Mouse (Mus musculus) midbrain, embryonic 10.5 days (tissue): ENCODE data around the gene Golga4. TPM values are rescaled to one million over a fixed set of nuclear protein-coding genes. Genes with fewer than 3 reads are reported as not detected.

Source experiments
- DNase-seq: peaks from one replicate; pipeline ENCODE4 v3.0.0-alpha.2; 2017; ENCODE audit warnings: low spot score
- H3K27ac ChIP-seq: fragments of 300-500 bp; sonication (generic); replicated peaks from 2 replicates; pipeline ENCODE4 v1.5.1; 2016; ENCODE audit warnings: mild to moderate bottlenecking
- H3K27me3 ChIP-seq: fragments of 300-500 bp; sonication (generic); 2 replicates; pipeline ENCODE4 v1.6.1; 2016; ENCODE audit warnings: low read depth, mild to moderate bottlenecking; ENCODE audit not compliant: poor library complexity, severe bottlenecking
- H3K36me3 ChIP-seq: fragments of 300-500 bp; sonication (generic); 2 replicates; pipeline ENCODE4 v1.6.1; 2016; ENCODE audit warnings: mild to moderate bottlenecking, moderate library complexity
- H3K4me1 ChIP-seq: fragments of 300-500 bp; sonication (generic); 2 replicates; pipeline ENCODE4 v1.6.1; 2016
- H3K4me3 ChIP-seq: fragments of 300-500 bp; sonication (generic); 2 replicates; pipeline ENCODE4 v1.5.1; 2016; ENCODE audit warnings: mild to moderate bottlenecking, moderate library complexity
- H3K9me3 ChIP-seq: fragments of 300-500 bp; sonication (generic); replicated peaks from 2 replicates; pipeline ENCODE4 v1.6.1; 2016; ENCODE audit warnings: mild to moderate bottlenecking
- WGBS: fragments of 180-500 bp; shearing (Covaris S2); methylation state at CpG from one replicate; pipeline ENCODE4 v1.1.7; 2016; 5-methylcytosine and 5-hydroxymethylcytosine counted together
- polyA plus RNA-seq: library from polyadenylated mRNA; unstranded; fragments of >200 nt; fragmentation: Nextera tagmentation; extraction: Ambion mirVana; gene quantifications from 2 replicates; pipeline ENCODE4 v1.2.1, GENCODE M21; 2016

The Golga4 gene
- polyA plus RNA-seq, 1 experiment from 2014 or later, result 39.2 TPM

DNA sequence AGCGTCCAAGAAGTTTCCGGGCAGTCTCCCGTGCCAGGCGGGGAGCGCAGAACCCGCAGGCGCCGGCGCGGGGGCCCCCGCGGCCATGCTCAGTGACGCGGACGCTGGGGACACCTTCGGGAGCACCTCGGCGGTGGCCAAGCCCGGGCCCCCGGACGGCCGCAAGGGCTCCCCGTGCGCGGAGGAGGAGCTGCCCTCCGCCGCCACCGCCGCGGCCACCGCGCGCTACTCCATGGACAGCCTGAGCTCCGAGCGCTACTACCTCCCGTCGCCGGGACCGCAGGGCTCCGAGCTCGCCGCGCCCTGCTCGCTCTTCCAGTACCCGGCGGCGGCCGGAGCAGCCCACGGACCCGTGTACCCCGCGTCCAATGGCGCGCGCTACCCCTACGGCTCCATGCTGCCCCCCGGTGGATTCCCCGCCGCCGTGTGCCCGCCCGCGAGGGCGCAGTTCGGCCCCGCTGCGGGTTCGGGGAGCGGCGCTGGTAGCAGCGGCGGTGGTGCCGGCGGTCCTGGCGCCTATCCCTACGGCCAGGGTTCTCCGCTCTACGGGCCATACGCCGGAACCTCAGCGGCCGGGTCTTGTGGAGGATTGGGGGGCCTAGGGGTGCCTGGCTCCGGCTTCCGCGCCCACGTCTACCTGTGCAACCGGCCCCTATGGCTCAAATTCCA, 27.1 kb upstream of the Golga4 start:
- Histone ChIP-seq H3K27ac (no peak overlapping the region), H3K36me3 (no peaks in the 10 kb centered on the region), H3K9me3 (no peaks in the 10 kb centered on the region), H3K4me1 (peaks cover 34% of the 10 kb centered on the region), H3K27me3 (peaks cover 100% of the 10 kb centered on the region), H3K4me3 (peak overlapping the region; percentile 48)
- peak; percentile 58 for DNase-seq
- WGBS, result under 1% methylated on average over 87 of the region's 87 CpGs

DNA sequence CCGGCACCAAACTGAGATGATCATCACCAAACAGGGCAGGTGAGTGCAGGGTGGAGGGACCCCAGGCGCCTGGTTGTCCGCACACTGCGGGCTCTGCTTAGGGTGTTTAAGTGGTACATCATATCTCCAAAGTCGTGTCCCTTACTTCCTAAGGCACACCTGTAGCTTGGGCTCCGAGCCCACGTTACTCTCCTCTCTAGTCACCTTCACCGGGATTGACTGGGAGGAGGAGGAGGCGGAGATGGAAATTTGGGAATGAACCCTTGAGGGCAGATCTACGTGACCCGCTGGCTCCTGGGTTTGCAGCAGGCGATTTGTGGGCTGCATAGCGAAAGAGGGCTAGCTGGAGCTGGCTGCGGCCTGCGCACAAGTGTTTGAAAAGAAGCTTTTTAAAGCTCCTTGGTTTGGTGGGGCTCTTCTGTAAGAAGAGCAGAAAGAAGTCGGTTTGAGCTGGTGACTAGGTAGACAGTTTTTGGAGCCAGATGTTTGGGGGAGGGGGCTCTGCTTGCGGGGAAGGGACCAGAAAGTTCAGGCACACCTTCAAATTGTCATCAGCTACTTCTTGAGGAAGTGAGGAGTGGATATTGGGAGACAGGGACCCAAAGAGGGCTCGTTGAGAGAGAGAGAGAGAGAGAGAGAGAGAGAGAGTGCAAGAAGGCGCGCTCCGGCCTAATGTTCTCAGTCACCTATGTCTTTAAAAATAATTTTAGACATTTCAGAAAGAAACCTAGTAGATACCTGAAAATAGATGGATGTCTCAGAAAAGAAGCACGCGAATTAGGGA, 26.4 kb upstream of the Golga4 start:
- H3K4me3 ChIP-seq, result peak overlapping the region; percentile 48
- H3K27me3 ChIP-seq, result peaks cover 100% of the 10 kb centered on the region
- WGBS, result 2% methylated on average over 23 of the region's 23 CpGs
- no peak overlapping the region for H3K27ac ChIP-seq
- peak; percentile 41 for DNase-seq
- H3K36me3 ChIP-seq, result no peaks in the 10 kb centered on the region
- H3K9me3 ChIP-seq, result no peaks in the 10 kb centered on the region
- H3K4me1 ChIP-seq, result peaks cover 34% of the 10 kb centered on the region

GRCm38 (mm10) chr9:118480292-118480690, 25.8 kb upstream of the Golga4 start:
- DNase-seq, result no peak
- Histone ChIP-seq H3K27me3 (peaks cover 100% of the 10 kb centered on the region), H3K27ac (no peak overlapping the region), H3K36me3 (no peaks in the 10 kb centered on the region), H3K9me3 (no peaks in the 10 kb centered on the region), H3K4me3 (no peak overlapping the region), H3K4me1 (peaks cover 34% of the 10 kb centered on the region)
- 4% methylated on average over 14 of the region's 14 CpGs for WGBS

DNA sequence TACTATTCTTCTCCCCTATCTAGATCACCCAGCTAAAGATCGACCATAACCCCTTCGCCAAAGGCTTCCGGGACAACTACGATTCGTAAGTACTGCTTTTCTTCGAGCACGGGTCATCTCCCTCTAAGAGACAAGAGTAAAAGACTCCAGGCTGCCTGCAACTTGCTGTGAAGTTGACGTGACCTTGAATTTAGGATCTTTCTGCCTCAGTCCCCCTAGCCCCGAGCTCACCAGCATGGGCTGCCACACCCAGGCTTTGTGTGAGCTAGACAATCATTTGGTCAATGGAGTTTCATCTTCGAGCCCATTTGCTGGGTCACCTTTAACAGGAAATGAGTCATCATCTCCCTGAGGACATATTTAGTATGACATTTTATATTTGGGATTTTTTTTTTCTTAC, 23.9 kb upstream of the Golga4 start:
- H3K36me3 ChIP-seq, result no peaks in the 10 kb centered on the region
- WGBS, result 76% methylated on average over 10 of the region's 10 CpGs
- H3K9me3 ChIP-seq, result no peaks in the 10 kb centered on the region
- H3K27me3 ChIP-seq, result peaks cover 100% of the 10 kb centered on the region
- DNase-seq, result no peak
- H3K27ac ChIP-seq, result no peak overlapping the region
- peaks cover 37% of the 10 kb centered on the region for H3K4me1 ChIP-seq
- H3K4me3 ChIP-seq, result no peak overlapping the region

DNA sequence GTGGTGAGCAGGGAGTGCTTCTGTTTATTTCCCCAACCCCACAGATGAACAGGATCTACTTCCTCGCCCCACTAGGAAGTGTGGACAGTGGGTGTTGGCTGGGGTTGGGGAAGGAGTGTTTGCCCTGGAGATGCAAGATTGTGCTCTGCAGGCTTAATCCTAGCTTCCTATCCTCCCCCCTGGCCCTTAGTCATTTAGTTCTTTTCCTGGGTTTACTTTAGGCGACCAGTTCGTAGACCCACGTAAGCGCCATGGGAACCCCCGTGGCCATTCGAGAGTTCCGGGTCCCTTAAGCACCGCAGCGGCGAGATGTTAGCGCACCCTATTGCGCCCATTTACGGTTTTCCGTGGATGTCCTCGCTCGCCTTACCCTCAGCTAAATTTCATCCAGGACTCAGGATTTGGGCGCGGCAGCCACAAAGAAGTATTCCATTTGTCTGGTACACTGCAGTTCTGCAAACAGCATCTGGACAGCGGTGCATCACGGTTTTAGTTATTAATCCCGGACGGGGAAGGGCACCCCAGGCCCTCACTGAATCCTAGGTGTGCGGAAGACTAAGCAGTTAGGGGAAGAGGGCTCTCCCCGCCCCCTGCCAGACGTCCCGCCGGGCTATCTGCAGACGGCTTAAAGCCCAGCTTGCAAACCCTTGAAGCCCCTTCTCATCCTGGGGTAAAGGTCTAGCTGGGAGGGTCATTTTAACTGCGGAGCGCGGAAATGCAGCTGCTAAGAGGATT, 19.5 kb upstream of the Golga4 start:
- Histone ChIP-seq H3K36me3 (no peaks in the 10 kb centered on the region), H3K9me3 (no peaks in the 10 kb centered on the region), H3K4me1 (peaks cover 39% of the 10 kb centered on the region), H3K27ac (no peak overlapping the region), H3K27me3 (peaks cover 97% of the 10 kb centered on the region), H3K4me3 (peak overlapping the region; percentile 47)
- peak; percentile 62 for DNase-seq
- WGBS, result under 1% methylated on average over 32 of the region's 32 CpGs

GRCm38 (mm10) chr9:118487096-118487395, 19.0 kb upstream of the Golga4 start:
- H3K9me3 ChIP-seq, result no peaks in the 10 kb centered on the region
- peak overlapping the region; percentile 47 for H3K4me3 ChIP-seq
- no peaks in the 10 kb centered on the region for H3K36me3 ChIP-seq
- WGBS, result under 1% methylated on average over 9 of the region's 9 CpGs
- peaks cover 39% of the 10 kb centered on the region for H3K4me1 ChIP-seq
- H3K27ac ChIP-seq, result no peak overlapping the region
- no peak for DNase-seq
- peaks cover 96% of the 10 kb centered on the region for H3K27me3 ChIP-seq

- Histone ChIP-seq H3K27ac (no peak overlapping the region), H3K27me3 (peaks cover 90% of the 10 kb centered on the region), H3K36me3 (no peaks in the 10 kb centered on the region), H3K9me3 (no peaks in the 10 kb centered on the region), H3K4me3 (peak overlapping the region; percentile 47), H3K4me1 (peaks cover 39% of the 10 kb centered on the region)
- DNase-seq, result peak; percentile 31
- WGBS, result under 1% methylated on average over 22 of the region's 22 CpGs
Observed at GRCm38 (mm10) chr9:118487636-118488035, 18.4 kb upstream of the Golga4 start.

- Histone ChIP-seq H3K27me3 (peaks cover 83% of the 10 kb centered on the region), H3K27ac (no peak overlapping the region), H3K36me3 (no peaks in the 10 kb centered on the region), H3K4me1 (peaks cover 39% of the 10 kb centered on the region), H3K4me3 (peak overlapping the region; percentile 47), H3K9me3 (no peaks in the 10 kb centered on the region)
- under 1% methylated on average over 28 of the region's 28 CpGs for WGBS
- DNase-seq, result peak; percentile 74
Observed at GRCm38 (mm10) chr9:118488138-118488895, 17.8 kb upstream of the Golga4 start.

GRCm38 (mm10) chr9:118488896-118489578, 17.0 kb upstream of the Golga4 start:
- peak; percentile 41 for DNase-seq
- peaks cover 76% of the 10 kb centered on the region for H3K27me3 ChIP-seq

DNA sequence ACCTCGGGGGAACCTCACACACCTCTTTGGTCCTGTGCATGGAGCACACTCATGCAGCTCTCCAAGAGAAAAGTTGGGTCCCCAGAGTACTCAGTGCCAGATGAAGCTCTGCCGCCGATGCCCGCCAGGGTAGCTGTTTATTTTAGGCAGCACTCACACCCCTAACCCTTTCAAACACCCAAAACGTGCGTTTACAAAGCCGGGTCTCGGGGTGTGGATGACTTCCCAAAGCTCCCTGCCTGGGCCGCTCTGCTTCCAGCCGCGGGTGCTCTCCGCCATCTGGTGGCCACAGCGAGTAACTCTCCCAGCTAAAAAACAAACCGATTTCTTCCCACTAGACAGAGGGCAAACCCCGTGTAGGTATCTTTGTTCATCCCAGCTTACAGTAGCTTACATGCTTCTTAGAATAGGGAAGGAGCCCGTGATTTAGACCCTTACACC, 16.5 kb upstream of the Golga4 start:
- Histone ChIP-seq H3K27ac (no peak overlapping the region), H3K9me3 (peaks cover 6% of the 10 kb centered on the region; the same call in 1 of the 2 replicates), H3K4me1 (peaks cover 39% of the 10 kb centered on the region), H3K27me3 (peaks cover 71% of the 10 kb centered on the region), H3K4me3 (peak overlapping the region; percentile 47), H3K36me3 (no peaks in the 10 kb centered on the region)
- peak; percentile 84 for DNase-seq
- under 1% methylated on average over 16 of the region's 16 CpGs for WGBS

More at GRCm38 (mm10) chr9:118488896-118489578, 17.0 kb upstream of the Golga4 start:
- no peak overlapping the region for H3K27ac ChIP-seq
- H3K4me1 ChIP-seq, result peaks cover 39% of the 10 kb centered on the region
- H3K9me3 ChIP-seq, result peaks cover 1% of the 10 kb centered on the region; the same call in 1 of the 2 replicates
- no peaks in the 10 kb centered on the region for H3K36me3 ChIP-seq
- H3K4me3 ChIP-seq, result peak overlapping the region; percentile 47
- under 1% methylated on average over 20 of the region's 20 CpGs for WGBS

GRCm38 (mm10) chr9:118491195-118491594, 14.9 kb upstream of the Golga4 start:
- 88% methylated on average over 4 of the region's 4 CpGs for WGBS
- H3K4me3 ChIP-seq, result no peak overlapping the region
- H3K4me1 ChIP-seq, result peaks cover 37% of the 10 kb centered on the region
- no peak for DNase-seq
- no peaks in the 10 kb centered on the region for H3K36me3 ChIP-seq
- H3K27ac ChIP-seq, result no peak overlapping the region
- H3K9me3 ChIP-seq, result peaks cover 6% of the 10 kb centered on the region; the same call in 1 of the 2 replicates
- H3K27me3 ChIP-seq, result peaks cover 55% of the 10 kb centered on the region
